Mouse (Mus musculus) thymus, postnatal 14 days (tissue): Measurements from ENCODE around the gene Kcnk12.
A peak's percentile ranks its signal among the peaks of the same experiment; 100 is the strongest.

ENCODE experiments used
- DNase-seq: peaks from one replicate; pipeline ENCODE4 v3.0.0; 2021

Kcnk12 gene

DNA sequence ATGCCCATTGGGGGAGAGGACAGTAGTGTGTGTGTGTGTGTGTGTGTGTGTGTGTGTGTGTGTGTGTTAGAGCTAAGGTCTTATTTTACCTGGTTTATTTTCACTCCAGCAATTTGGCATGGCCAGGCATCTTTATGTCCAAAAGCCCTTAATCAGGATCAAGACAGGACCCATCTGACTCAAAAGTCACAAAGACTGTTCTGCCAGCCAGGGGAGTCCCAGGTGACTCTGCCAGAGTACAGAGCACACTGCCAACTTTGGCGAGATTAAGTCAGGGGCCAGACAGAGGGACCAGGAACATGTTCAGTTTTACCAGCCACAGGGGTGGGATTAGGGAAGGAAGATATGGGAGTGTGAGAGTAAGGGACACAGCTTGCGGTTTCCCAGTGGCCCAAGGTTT, 12.9 kb downstream of the Kcnk12 start:
- DNase-seq = no peak

DNA sequence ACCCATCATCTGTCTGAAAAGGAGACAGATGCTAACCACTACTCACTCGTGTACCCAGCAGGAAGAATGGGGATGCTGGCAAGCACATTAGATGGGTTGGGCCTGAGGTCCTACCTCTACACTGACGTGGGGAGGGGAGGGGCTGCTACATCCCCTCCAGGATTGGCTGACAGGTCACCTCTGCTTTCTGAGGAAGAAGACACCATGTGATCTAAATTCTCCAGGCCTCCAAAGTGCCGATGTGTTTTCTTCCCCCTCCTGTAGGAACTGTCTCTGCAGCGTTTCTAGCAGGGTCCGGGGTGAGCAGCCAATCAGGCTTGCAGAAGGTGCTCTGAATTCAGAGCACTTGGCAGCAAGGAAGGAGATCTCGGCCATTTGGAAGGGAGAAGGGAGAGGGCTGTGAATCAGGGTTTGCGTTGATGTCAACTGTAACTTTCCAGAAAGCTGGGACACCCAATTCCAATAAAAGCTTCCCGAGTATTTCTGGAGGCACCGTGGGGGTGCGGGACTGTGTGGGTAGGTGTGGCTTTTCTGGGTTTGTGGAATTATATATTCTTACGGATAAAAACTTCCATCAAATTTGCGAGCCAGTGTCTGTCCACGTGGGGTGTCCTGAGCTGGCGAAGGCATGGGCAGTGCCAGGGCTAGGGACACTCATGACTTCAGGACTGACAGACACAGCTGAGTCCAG, 13.5 kb downstream of the Kcnk12 start:
- no peak for DNase-seq

DNA sequence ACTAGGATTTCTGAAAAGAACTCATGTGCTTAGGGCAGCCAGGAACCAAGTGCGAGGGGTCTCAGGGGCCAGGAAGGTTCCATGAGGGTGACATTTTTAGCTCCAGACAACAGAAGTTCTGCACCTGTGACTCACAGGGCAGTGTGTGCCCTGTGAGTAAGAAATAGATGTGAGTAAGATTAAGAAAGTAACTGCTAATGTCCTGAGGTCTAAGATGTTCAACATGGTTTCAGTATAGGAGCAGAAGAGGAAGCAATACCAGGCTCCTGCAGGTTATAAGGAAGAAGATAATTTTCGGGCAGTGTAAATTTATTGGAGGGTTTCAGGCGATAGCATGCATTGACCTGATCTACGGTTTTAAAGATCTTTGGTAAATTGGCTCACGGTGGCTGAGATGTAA, 16.6 kb downstream of the Kcnk12 start:
- DNase-seq = no peak

DNA sequence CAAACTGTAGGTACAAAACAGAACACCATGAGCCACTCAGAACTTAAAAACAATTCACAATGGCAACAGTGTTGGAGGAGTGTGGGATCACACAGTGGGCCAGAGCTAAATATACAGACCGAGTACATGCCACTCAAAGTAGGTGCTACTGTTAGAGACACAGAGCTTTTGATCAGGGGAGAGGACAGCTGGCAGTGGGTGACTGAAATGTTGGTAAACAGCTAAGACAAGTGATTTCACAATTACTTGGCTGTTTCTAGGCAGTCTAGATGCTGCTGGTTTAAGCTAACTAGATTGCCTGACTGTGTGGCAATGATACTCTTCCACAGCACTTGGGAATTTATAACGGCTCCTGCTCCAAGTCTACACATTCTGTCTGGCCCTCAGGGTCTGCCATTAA, 17.6 kb downstream of the Kcnk12 start:
- DNase-seq = no peak

DNA sequence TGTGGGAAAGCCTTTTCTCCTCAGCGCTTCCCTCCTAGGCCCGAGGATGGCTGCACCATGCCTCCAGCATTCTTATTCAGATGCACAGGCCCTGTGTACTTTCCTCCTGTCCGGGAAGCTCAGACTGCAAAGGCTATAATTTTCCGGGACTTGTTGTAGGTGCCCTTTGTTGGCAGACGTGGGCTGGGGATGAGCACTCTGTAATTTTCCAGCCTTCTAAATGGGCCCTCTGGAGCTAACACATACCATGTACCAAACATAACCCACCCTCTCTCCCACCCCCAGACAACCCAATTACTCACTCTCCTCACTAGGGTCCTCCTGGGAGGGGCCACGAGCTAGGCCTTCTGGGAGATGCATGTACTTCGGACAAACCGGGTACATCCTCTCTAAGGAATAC, 22.8 kb downstream of the Kcnk12 start:
- no peak for DNase-seq

DNA sequence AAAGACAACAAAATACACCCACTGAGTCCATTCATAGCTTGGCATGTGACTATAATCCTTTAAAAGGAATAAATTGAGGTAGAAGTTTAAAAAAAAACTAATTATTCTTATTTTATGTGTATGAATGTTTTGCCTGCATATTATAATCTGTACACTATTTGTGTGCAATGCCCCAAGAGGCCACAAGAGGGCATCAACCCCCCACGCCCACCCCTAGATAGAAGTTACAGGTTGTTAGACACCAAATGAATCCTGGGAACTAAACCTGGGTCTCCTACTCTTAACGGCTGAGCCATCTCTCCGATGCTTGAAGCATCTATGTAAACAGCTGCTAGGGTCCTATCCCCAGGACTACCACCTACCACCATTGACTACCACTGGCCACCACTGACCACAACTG, 24.6 kb downstream of the Kcnk12 start:
- no peak for DNase-seq

DNA sequence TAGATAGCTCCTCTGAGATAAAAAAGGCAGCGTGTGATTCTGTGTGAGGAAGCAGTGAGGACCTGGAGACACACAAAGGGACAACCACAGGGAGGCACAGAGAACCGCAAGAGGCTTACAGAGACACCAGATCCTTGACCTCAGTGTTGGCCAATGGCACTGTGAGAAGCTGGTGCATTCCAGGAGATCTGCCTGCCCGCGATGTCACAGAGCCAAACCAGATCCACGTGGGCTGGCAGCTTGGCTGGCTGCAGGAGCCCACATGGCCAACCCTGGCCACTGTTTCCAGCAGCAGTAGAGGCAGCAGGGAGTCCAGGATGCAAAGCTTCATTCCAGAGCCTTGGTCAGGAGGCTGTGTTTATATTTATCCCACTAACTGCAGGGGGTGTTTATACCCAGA, 27.0 kb downstream of the Kcnk12 start:
- DNase-seq = no peak

DNA sequence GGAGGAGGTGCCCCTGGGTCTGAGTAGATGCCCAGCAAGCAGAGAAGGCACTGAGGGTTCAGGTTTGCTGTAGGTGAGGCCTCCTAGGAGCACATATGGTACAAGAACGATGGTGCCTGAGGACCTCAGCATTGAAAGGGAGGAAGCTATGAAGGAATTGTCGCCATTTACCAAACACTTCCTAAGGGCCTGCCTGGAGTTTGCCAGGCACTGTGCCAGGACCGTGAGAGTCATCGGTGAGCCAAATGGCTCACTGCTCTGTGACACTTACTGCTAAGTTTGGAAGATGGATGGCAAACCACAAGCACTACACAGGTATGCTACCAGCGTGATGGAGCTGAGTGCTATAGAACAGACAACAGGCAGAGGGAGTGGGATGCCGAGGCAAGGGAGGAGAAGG, 30.9 kb downstream of the Kcnk12 start:
- no peak for DNase-seq

DNA sequence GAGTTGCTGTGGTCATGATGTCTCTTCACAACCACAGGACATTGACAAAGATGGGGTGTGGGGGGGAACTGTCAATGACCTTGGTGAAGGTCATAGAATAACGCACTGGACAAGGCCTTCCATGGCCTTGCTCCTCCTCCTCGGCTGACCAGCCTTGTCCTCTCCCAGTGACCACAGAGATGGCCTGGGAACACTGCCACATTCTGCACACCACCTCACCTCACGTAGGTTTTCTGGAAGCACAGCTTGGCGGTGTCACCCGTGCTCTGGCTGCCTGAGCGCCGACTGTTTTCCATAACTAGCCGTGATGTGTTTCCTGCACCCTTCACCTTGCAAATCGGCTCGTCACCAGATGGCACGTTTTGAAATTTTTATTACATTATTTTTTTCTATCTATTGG, 32.8 kb downstream of the Kcnk12 start:
- no peak for DNase-seq

DNA sequence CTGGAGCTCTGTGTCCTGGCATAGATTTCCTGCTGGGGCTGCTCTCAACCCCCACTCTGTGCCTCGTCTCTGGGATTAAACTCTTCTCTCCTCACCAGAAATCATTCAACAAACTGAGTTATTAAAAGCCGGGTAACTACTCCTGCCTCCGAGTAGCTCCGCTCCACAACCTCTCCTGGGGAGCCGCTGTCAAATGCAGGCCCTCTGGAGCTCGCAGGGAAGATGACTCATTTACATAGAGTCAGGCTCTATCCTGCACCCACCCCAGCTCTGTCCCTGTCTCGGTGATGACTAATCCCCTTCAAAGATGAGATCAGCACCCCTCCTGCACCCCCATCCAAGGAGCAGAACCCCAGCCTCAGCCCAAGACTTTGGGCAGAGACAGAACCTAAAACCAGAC, 34.6 kb downstream of the Kcnk12 start:
- no peak for DNase-seq

DNA sequence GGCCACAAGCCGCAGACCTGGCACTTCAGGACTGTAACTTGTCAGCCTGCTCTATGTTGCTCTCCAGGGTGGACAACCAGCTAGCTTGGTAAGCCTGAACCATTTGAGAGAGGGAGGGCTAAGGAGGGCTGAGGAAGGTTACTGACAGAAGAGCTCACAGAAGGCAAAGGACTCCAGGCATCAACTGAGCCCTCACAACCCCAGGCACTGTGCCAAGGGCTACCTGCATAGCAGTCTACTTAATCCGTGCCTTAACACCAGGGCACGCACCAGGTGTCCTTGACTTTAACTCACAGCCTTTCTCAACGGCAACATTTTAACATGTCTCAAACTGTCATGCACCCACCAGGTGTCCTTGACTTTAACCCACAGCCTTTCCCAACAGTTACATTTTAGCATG, 37.5 kb downstream of the Kcnk12 start:
- DNase-seq = no peak

DNA sequence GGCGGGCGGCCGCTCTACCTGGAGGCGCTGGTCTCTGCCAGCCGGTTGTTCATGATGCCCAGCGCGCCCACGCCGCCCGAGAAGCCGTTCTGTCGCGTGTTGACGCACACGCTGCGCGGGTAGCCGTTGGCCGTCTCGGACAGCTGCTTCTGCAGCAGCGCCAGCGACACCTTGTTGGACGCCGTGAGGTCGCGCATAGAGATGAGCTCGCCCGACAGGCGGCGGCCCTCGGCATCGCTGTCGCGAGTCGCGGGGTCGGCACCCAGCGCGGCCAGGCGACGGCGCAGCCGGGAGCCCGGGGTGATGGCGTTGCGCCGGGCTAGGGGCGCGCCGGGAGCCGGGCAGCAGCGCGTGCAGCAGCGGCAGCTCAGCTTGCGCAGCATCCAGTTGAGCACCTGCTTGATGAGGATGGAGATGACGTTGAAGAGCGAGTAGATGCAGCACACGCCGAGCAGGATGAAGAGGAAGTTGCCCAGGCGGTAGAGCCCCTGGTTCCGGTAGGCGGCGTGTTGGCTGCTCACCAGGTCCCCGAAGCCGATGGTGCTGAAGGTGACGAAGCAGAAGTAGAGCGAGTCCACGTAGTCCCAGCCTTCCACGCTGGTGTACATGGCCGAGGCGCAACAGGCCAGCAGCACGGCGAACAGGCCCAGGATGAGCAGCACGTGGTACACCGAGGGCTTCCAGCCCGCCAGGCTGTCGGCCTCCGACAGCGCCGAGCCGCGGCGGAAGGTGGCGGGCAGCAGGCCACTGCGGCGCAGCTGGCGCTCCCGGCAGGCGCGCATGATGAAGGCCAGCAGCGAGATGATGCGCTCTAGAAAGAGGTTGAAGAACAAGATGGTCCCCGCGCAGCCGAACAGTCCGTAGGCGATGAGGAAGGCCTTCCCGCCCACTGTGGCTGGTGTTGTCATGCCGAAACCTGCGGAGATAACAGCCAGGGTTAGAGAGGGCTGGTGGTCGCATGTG, 51.6 kb downstream of the Kcnk12 start:
- DNase-seq = peak; percentile 70

DNA sequence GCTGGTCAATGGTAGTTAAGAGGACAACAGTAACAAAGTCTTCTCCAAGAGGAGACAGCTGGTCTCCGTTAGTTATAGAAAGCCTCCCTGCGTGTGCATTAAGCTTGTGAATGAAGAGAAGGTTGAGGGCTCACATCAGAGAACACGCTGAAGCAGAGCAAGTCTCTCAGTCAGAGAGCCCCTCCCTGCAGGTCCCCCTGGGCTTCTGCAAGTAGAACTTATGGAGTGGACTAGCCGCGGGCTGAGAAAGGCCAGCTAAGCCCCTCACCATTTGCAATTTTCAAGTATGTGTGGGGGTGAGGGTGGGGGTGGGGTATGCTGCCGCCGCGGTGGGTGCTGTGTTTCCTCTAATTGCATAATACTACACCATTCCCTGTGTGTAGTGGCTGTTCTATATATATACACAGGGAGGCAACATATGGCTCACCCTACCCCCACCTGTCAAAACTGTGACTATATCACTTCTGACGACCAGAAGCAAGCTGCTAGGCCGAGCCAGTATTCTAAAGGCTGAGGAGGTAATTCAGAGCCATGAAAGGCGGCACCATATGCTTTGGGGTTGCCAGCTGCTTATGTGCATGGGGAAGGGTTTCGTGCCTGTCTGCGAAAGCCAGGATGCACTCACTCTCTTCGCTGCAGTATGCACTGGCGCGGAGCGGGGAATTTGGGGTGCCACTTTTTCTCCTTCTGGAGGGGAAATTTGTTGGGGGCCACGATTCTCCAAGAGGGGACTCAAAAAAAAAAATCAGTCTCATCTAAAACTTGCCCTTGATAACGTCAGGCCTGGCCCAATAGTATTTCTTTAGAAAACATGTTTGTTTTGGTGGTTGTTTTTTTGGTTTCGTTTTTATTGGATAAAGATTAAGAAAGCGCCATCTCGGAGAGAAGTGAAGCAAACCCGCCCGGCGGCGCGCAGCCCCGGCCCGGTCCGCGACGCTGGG, 52.5 kb downstream of the Kcnk12 start:
- no peak for DNase-seq

DNA sequence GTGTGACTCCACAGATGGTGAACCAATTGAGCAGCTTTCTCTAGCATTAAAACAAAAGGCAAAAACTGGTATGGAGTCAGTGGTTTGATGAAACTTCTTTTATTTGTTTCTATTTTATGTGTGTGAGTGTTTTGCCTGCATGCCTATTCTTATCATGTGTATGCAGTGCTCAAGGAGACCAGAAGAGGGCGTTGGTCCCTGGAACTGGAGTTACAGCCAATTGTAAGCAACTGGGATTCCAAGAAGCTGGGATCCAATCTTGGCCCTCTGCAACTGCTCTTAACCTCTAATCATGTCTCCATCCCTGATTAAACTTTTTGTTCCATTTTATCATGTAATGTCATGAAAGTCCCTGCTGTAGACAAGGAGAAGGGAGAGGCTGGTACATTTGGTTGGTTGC, 58.0 kb downstream of the Kcnk12 start:
- no peak for DNase-seq

DNA sequence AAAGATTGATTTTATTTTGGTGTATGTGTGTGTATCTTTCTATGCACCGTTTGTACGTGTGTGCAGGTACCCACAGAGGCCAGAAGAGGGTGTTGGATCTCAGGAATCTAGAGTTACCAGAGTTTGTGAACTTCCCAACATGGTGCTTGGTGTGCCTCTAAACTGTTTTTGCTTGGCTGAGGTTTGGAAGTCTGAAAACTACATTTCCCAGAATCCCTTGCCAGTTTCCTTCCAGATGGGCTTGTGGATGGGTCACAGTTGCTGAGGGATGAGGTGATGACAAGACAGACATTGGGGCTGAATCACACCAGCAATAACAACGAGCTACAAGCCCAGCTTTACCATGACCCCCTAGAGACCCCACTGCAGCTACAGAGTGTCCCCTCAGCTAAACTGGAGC, 60.6 kb downstream of the Kcnk12 start:
- no peak for DNase-seq

DNA sequence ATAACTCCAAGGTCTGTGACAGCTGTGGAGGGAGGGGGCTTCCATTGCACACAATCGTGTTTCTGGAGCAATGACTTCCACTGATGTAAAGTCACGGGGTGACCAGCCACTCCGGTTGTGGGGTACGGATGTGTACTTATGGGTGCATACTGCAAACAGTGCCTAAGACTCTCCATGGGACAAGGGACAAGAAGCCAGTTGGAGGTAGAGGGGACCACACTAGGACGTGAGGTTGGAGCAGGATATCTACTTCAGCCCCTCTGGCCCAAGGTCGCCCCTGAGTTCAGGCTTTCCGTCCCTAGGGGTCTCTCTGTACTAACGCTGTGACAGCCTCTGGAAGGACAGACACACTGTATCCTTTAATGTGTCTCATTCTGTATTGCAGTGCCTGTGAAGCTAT, 63.3 kb downstream of the Kcnk12 start:
- no peak for DNase-seq

DNA sequence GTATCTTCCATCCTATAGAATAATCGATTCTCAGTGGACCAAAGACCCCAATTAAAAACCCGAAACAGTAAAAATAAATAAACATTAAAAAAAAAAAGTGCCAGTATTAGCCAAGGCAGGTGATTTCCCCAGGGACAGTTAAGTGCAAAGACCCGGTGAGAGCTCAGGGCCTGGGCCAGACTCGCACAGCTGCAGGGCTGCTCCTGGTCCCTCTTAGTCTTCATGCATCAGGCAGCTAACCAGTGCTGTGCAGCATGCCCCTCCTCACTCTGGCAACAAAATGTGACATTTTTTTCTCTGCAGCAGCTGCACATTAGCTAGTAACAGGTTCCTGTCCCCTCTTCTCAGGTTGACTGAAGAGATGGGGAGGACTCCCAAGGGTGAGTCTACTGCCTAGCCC, 65.8 kb downstream of the Kcnk12 start:
- DNase-seq = no peak

DNA sequence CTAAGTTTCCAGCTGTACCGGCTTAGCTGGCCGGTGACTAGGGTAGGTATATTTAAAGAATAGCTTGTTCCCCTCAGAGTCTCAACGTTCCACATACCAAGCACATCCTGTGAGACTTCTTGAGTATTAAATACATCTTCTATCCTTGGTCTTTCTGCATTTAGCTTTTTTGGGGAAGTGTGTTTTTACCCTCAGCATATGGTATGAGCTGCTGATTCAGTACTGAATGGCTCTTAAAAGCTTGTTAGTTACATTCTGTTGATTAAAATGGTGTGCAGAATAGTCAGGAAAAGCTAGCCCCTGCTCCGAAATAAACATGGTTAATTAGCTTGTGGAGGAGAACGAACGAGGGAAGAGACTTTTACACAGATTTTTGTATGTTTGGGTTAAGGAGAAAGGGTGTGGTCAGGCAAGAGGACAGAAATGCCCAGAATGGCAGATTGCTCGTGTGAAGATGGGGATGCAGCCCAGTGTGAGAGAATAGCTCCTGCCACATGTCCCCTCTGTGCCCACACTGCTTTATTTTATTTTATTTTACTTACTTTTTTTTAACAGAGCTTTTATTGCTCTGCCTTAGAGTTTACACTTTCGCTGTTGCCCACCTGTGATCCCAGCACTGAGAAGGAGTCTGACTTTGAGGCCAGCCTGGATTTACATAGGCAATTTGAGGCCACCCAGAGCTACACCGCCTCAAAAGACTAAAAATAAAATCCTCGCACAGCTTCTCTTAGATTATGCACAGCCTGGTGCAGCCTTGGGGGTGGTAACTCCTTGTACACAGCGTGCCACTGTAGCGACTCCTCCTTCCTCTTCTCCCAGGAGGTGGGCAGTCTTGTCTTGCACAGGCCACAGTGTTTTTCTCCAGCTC, 71.1 kb downstream of the Kcnk12 start:
- DNase-seq = no peak

DNA sequence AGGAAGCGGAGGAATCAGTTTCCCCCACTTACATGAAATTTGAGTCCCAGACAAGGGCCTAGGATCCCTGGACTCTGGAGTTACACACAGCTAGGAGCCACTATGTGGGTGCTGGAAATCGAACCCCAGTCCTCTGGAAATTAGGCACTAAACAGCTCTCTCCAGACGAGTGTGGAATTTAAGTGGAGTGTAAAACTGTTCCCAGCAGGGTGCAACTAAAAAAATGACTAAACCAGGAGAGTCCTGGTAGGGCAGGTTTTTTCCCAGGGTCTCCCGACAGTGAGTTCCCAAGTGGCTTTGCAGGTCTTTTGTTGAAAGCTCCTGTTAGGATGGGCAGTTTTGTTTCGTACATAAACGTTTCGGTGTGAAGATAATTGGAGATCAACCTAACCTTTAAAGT, 73.1 kb downstream of the Kcnk12 start:
- no peak for DNase-seq

DNA sequence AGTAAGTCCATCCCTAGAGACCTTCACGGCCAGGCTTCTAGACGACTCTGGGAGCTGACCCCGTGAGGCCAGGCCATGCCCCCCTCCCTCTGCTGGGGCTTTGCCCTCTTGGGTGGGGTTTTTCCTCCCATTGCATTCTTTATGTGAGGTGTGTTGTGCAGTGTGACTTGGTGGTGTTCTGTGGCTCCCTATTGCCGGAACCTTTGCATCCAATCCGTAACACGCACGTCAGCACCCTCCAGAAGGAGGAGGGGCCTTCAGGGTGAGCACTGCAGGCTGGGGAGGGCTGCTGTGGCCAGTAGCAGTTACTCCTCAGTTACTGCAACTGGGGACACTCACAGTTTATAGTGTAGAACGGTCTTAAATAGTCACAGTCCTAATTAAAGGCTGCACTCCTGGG, 97.7 kb downstream of the Kcnk12 start:
- DNase-seq = no peak

DNA sequence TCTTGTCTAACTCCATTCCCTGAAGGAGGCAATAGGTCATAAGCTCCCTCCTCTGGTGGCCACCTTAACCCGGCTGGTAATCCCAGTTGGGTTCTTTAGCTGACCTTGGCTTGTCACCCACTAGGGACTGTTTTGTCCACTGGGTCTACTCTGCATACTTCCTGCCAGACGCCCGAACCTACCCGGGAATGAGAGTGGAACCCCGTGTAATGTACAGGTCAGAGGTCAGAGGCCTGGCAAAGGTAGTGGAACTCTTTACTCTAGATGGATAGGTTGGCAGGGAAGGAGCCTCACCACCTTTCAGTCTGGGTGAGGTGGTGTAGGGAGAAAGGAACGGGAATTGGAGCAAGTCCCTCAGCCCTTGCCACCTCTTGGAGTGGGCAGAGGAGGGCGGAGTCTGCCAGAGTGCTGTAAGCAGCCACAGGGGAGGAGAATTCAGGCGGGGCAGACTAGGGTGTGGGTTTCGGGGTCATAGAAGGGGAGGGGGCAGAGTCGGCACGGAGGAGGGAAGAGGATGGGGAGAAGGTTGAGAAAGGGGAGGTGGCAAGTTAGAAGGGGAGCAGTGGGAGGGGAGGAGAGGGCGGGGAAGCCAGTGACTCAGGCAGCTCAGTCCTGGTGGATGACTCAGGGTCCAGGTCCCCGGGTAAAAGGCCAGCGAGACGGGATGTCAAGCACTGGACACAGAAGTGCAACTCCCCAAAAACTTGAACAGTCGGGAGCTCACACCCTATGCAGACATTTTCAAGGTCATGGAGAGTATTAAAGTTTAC, 98.6 kb downstream of the Kcnk12 start:
- DNase-seq = no peak

DNA sequence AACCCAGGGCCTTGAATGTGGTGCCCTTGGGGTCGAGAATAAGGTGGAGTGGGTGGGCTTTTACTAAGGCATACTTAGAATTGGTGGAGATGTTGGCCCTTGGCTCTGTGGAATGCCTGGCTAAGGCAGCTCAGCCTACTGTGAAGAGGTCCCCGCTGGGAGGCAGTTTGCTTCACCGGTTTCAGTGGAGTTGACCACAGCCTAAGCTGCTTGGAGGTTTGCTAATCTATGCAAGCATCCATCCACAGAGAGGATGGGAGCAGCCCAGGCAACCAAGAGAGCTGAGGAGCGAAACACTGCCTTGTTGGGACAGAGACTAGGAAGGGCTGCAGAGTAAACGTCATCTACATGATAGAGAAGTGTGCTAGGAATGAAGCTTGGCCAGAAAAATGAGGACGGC, 101.0 kb downstream of the Kcnk12 start:
- DNase-seq = no peak
